8 mouse cellular contexts compared by ENCODE assay signal in genomic region chr13:28512573-28513334, GRCm38 (mm10).
DNase-seq lines count a peak whose midpoint lies in the region.

No protein-coding gene starts in this region.

- intact Hi-C loops in heart, postnatal 25 days (cut with DNase I): loop anchor here (5.0 kb wide), 1 partner anchor 440 kb away; the partner anchor contains the start of gene Sox4

- DNase-seq in heart, adult 11 months: peak; percentile 90
- no peak for DNase-seq in heart, postnatal 25 days (ENCODE audit: low spot score)
- peak; percentile 31 to 36 for DNase-seq in right cerebral cortex, postnatal 10 days (ENCODE audit: low spot score in 2 of 2)
- DNase-seq in right cerebral cortex, adult 18-20 months: no peak
- DNase-seq in kidney, postnatal 25 days: peak; percentile 29 to 49
- DNase-seq in spleen, adult 12 weeks (ENCODE audit: low spot score): peak; percentile 31
- no peak for DNase-seq in ovary, postnatal 10 days (ENCODE audit: low spot score)
- DNase-seq in ovary, postnatal 36 days (ENCODE audit: low spot score): no peak

Comparison
In these comparisons a context has a peak if more than half of its experiments do, and no peak if none do; other contexts are left out.
1. DNase-seq: peak in heart, adult 11 months (single experiment), right cerebral cortex, postnatal 10 days (2 of 2), kidney, postnatal 25 days (2 of 2) and spleen, adult 12 weeks (single experiment); none in heart, postnatal 25 days (single experiment), right cerebral cortex, adult 18-20 months (single experiment), ovary, postnatal 10 days (single experiment) and ovary, postnatal 36 days (single experiment).